Mouse (Mus musculus): ENCODE results near the gene Gm9117.
"Not testable (repeated sequence)": the region's sequence is repeated elsewhere in the genome, so short reads cannot be mapped to it uniquely, and the experiment has no call there.

The Gm9117 gene

DNA sequence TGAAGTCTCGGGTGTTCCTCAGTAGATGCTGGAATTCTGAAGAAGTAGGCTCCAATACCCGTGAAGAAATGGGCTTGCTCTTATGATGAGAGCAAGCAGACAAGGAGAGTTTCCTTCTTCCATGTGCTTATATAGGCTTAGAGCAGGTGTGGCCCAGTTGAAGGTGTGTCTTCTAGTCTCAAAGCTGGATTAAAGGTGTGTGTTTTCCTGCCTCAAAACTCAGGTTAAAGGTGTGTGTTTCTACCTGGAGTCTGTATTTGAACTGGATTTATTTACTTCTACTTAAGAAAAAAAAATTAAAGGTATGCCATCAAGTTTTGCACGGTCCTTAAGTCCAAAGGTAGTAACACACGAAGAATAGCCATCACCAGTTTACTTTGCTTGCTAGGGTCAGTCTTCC lies at the start of gene Gm9117:
Gene Gm9117 (minus strand): TSS at position 101 of the 400 bp plus-strand sequence.
- not testable (repeated sequence) for DNase-seq (ENCODE audit: low spot score)

- not testable (repeated sequence) for DNase-seq (ENCODE audit: low spot score)
Observed at GRCm38 (mm10) chr3:93968938-93969337, 25.6 kb upstream of the Gm9117 start.

DNA sequence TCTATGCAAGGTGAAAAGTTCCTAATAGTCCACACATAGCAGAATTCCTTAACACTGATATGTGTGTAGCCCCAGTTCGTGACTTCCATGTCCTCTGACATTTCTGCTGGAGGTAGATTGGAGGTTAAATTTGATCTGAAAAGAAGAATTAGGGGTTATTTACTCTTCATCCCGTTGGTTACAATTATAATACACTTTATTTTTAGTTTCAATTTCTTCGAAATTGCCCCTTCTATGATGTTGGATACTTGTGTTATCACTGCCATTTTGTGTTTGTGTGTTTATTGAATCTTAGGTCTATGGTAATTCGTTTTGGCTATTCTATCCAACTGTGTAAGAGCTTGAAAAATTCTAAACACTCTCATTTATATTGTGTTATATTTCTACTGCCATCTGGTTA lies 17.9 kb upstream of the Gm9117 start, which contains the start of gene Tdpoz5:
Gene Tdpoz5 (minus strand): TSS at position 101 of the 400 bp plus-strand sequence.
- not testable (repeated sequence) for DNase-seq (ENCODE audit: low spot score)

DNA sequence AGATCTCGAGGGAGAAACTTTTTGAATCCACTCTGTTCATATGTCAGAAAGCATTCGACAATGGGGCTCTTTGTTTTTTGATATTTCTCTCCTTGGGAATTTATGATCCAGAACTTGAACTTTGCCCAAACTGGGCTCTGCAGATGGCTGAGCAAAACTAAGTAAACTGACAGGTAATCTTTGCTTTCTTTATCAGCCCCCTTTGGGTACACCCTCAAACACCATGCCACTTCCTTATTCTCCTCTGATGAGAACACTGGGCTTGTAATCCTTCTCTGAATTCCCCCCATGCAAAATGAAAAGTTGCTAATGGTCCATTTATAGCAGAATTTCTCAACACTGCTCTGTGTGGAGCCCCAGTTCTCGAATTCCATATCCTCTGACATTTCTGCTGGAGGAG lies 5.0 kb downstream of the Gm9117 start:
- DNase-seq (ENCODE audit: low spot score), result not testable (repeated sequence)
